Mouse (Mus musculus): ENCODE data around the gene Rgs14. TPM values are rescaled to one million over a fixed set of nuclear protein-coding genes. Genes with fewer than 3 reads are reported as not detected.

Gene Rgs14
- polyA plus RNA-seq, 1 experiment: 220 TPM

DNA sequence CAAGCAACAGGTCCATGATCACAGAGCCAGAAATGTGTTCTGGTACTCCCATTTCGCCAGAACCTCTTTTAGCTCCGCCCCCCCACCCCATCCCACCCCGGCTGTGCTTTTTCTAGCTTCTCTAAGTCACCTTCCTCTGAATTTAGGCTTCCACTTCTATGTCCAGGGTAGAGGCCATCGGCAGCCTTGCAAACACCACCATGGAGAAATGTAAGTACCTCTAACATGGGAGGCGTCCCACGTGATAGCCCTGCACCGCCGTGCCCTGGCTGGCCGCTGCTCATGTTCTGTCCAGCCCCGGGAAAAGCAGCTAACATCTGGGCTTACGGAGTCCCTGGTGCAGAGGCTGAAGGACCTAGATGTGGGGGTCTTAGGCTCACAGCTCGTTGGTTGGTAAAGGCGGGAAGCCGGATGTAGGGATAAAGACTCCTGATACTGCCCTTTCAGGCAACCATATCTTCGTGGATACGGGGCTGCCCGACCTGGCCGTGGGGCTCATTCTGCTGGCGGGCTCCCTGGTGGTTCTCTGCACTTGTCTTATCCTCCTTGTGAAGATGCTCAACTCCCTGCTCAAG, 39.1 kb downstream of the Rgs14 start:
- Histone ChIP-seq H3K36me3 (ENCODE audit: control insufficient read depth, insufficient read depth, low read length) (no peaks in the 10 kb centered on the region), H3K27ac (ENCODE audit: control insufficient read depth, insufficient read depth, low read length) (no peak overlapping the region), H3K4me3 (ENCODE audit: control insufficient read depth, insufficient read depth, low read length) (no peak overlapping the region), H3K27me3 (ENCODE audit: control insufficient read depth, insufficient read depth, low read length) (no peaks in the 10 kb centered on the region), H3K4me1 (replicated peaks; ENCODE audit: control insufficient read depth, insufficient read depth, low read length) (peaks cover 20% of the 10 kb centered on the region)
- TF ChIP-seq CTCF (IDR thresholded peaks at IDR 0.05; ENCODE audit: borderline replicate concordance, control insufficient read depth, extremely low read depth, insufficient read depth, low read length, poor library complexity) (no peak), POLR2A (IDR thresholded peaks at IDR 0.05; ENCODE audit: control insufficient read depth, extremely low read depth, insufficient read depth, low read length, poor library complexity) (no peak)
- WGBS: 86% methylated on average over 19 of the region's 19 CpGs
- DNase-seq: no peak

GRCm38 (mm10) chr13:55411826-55412225, 42.3 kb downstream of the Rgs14 start:
- 0 out of 2 replicates have a peak, but pooled peaks cover 7% of the 10 kb centered on the region for H3K4me1 ChIP-seq (replicated peaks; ENCODE audit: control insufficient read depth, insufficient read depth, low read length)
- no peak for DNase-seq
- WGBS: 88% methylated on average over 7 of the region's 7 CpGs
- no peak overlapping the region for H3K27ac ChIP-seq (ENCODE audit: control insufficient read depth, insufficient read depth, low read length)
- TF ChIP-seq CTCF (IDR thresholded peaks at IDR 0.05; ENCODE audit: borderline replicate concordance, control insufficient read depth, extremely low read depth, insufficient read depth, low read length, poor library complexity): no peak
- TF ChIP-seq POLR2A (IDR thresholded peaks at IDR 0.05; ENCODE audit: control insufficient read depth, extremely low read depth, insufficient read depth, low read length, poor library complexity): no peak
- no peaks in the 10 kb centered on the region for H3K36me3 ChIP-seq (ENCODE audit: control insufficient read depth, insufficient read depth, low read length)
- no peak overlapping the region for H3K4me3 ChIP-seq (ENCODE audit: control insufficient read depth, insufficient read depth, low read length)
- no peaks in the 10 kb centered on the region for H3K27me3 ChIP-seq (ENCODE audit: control insufficient read depth, insufficient read depth, low read length)

DNA sequence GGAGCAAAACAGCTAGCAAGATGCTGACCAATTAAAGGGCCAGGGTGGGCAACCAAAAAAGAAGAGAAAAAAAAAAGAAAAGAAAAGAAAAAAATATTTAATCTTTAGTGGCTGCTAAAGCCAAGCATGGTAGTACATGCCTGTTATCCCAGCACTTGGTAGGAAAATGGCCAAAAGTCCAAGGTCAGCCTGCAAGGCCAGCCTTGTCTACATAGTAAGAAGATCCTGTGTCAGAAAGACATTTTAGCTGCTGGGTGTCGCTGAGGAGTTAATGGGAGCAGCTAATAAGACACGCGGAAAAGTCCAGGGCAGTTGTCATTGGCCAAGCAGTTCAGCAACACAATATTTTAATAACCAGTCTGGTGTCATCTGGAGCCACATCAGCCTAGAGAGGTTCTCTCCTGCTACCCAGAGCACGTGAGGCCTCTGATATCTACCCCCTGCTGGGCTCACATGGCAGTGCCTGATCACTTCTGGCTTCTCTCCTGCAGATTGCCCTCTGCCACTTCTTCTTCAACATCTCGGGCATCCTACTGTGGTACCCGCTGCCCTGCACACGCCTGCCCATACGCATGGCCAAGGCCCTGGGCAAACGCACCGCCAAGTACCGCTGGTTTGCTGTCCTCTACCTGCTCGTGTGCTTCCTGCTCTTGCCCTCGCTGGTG, 43.2 kb downstream of the Rgs14 start:
- H3K36me3 ChIP-seq (ENCODE audit: control insufficient read depth, insufficient read depth, low read length): no peaks in the 10 kb centered on the region
- no peak overlapping the region for H3K27ac ChIP-seq (ENCODE audit: control insufficient read depth, insufficient read depth, low read length)
- no peaks in the 10 kb centered on the region for H3K27me3 ChIP-seq (ENCODE audit: control insufficient read depth, insufficient read depth, low read length)
- no peak for DNase-seq
- H3K4me3 ChIP-seq (ENCODE audit: control insufficient read depth, insufficient read depth, low read length): no peak overlapping the region
- H3K4me1 ChIP-seq (replicated peaks; ENCODE audit: control insufficient read depth, insufficient read depth, low read length): 0 out of 2 replicates have a peak, but pooled peaks cover 7% of the 10 kb centered on the region
- no peak for TF ChIP-seq POLR2A (IDR thresholded peaks at IDR 0.05; ENCODE audit: control insufficient read depth, extremely low read depth, insufficient read depth, low read length, poor library complexity)
- no peak for TF ChIP-seq CTCF (IDR thresholded peaks at IDR 0.05; ENCODE audit: borderline replicate concordance, control insufficient read depth, extremely low read depth, insufficient read depth, low read length, poor library complexity)
- 48% methylated on average over 13 of the region's 13 CpGs for WGBS

DNA sequence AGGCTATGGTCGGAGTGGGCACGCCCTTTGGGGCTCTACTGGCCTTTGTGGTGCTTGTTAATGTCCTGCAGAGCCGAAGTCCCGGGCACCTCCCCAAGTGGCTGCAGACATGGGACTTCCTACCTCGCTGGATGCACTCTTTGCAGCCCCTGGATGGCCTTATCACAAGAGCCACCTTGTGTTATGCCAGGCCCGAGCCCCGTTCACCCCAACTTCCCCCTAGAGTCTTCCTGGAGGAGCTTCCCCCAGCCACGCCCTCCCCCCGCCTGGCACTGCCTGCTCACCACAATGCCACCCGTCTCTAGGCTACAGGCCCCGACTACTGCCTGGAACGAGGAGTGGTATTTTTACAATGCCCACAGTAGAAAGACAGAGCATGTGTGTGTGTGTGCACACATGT, 43.8 kb downstream of the Rgs14 start:
- Histone ChIP-seq H3K36me3 (ENCODE audit: control insufficient read depth, insufficient read depth, low read length) (no peaks in the 10 kb centered on the region), H3K4me1 (replicated peaks; ENCODE audit: control insufficient read depth, insufficient read depth, low read length) (peaks cover 12% of the 10 kb centered on the region), H3K27me3 (ENCODE audit: control insufficient read depth, insufficient read depth, low read length) (no peaks in the 10 kb centered on the region), H3K4me3 (ENCODE audit: control insufficient read depth, insufficient read depth, low read length) (no peak overlapping the region), H3K27ac (ENCODE audit: control insufficient read depth, insufficient read depth, low read length) (no peak overlapping the region)
- WGBS: 12% methylated on average over 12 of the region's 12 CpGs
- DNase-seq: no peak
- TF ChIP-seq CTCF (IDR thresholded peaks at IDR 0.05; ENCODE audit: borderline replicate concordance, control insufficient read depth, extremely low read depth, insufficient read depth, low read length, poor library complexity) (no peak), POLR2A (IDR thresholded peaks at IDR 0.05; ENCODE audit: control insufficient read depth, extremely low read depth, insufficient read depth, low read length, poor library complexity) (no peak)

- TF ChIP-seq CTCF (IDR thresholded peaks at IDR 0.05; ENCODE audit: borderline replicate concordance, control insufficient read depth, extremely low read depth, insufficient read depth, low read length, poor library complexity) (no peak), POLR2A (IDR thresholded peaks at IDR 0.05; ENCODE audit: control insufficient read depth, extremely low read depth, insufficient read depth, low read length, poor library complexity) (no peak)
- Histone ChIP-seq H3K36me3 (ENCODE audit: control insufficient read depth, insufficient read depth, low read length) (no peaks in the 10 kb centered on the region), H3K4me3 (ENCODE audit: control insufficient read depth, insufficient read depth, low read length) (no peak within 1 kb of the TSS), H3K27ac (ENCODE audit: control insufficient read depth, insufficient read depth, low read length) (no peak within 1 kb of the TSS), H3K27me3 (ENCODE audit: control insufficient read depth, insufficient read depth, low read length) (peaks cover under 1% of the 10 kb centered on the region; the same call in 1 of the 2 replicates), H3K4me1 (replicated peaks; ENCODE audit: control insufficient read depth, insufficient read depth, low read length) (peaks cover 14% of the 10 kb centered on the region)
- DNase-seq: no peak
- WGBS: 76% methylated on average over 41 of the region's 41 CpGs
Observed at GRCm38 (mm10) chr13:55414743-55415380, 45.3 kb downstream of the Rgs14 start, which contains the start of gene Pfn3. Gene Pfn3 (minus strand): TSS chr13:55415232.

DNA sequence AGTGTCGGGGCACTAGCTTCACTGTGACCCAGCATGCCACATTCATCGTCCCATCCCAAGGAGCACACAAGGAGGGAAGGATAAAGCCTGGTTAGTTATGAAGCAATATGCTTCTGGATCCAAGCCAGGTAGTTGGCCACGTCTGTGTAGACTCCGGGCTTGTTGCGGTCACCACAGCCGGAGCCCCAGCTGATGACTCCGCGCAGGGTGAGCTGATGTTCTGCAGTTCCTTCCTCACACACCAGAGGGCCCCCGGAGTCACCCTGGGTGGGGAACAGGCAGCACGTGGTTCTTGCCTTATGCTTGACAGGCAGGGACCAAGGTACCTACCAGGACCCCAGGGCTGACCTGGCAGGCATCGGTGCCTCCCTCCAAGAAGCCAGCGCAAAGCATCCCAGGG, 48.5 kb downstream of the Rgs14 start:
- no peaks in the 10 kb centered on the region for H3K36me3 ChIP-seq (ENCODE audit: control insufficient read depth, insufficient read depth, low read length)
- H3K27ac ChIP-seq (ENCODE audit: control insufficient read depth, insufficient read depth, low read length): no peak overlapping the region
- peaks cover 12% of the 10 kb centered on the region; the same call in 1 of the 2 replicates for H3K27me3 ChIP-seq (ENCODE audit: control insufficient read depth, insufficient read depth, low read length)
- peak; percentile 93 for DNase-seq
- H3K4me3 ChIP-seq (ENCODE audit: control insufficient read depth, insufficient read depth, low read length): no peak overlapping the region
- TF ChIP-seq CTCF (IDR thresholded peaks at IDR 0.05; ENCODE audit: borderline replicate concordance, control insufficient read depth, extremely low read depth, insufficient read depth, low read length, poor library complexity): peak; percentile 89
- 0 out of 2 replicates have a peak, but pooled peaks have one; percentile 22 for TF ChIP-seq POLR2A (IDR thresholded peaks at IDR 0.05; ENCODE audit: control insufficient read depth, extremely low read depth, insufficient read depth, low read length, poor library complexity)
- H3K4me1 ChIP-seq (replicated peaks; ENCODE audit: control insufficient read depth, insufficient read depth, low read length): peaks cover 31% of the 10 kb centered on the region
- WGBS: 5% methylated on average over 12 of the region's 12 CpGs

Data from thymus, adult 2 months (tissue).